Mouse (Mus musculus) cerebellum, adult (tissue): ENCODE data around the gene Ces3a.
"Not testable (repeated sequence)": the region's sequence is repeated elsewhere in the genome, so short reads cannot be mapped to it uniquely, and the experiment has no call there.

Source experiments
- ATAC-seq: cut with Nextera tagmentation; 2 replicates; pipeline ENCODE4 v1.9.2; 2017; ENCODE audit warnings: mild to moderate bottlenecking, moderate library complexity, mixed read lengths; ENCODE audit not compliant: insufficient number of reproducible peaks, low FRiP score, low TSS enrichment

Ces3a gene

DNA sequence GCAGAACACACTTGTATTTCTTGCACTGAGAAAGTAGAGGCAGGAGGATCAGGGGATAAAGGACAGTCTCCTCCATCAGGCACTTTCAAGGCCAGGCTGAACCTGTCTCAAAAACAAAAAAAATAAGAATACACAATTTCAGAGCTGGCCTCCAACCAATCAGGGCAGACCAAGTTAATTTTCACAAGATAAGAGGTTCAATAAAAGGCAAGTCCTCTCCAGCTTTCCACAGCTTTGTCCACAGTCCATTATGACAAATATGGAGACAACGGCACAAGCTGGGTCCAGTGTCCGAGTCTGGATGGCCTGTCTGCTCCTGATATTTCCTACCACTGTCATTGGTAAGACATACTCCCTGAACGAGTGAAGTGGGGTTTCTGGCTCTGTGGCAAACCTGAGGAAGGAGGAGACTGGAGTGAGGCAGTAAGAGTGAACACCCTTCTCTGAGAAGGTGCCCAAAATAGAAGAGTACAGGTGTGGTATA lies at the start of gene Ces3a:
Gene Ces3a, plus strand, starts transcription at position 231 of the 484 bp plus-strand sequence.
- ATAC-seq: no peak

DNA sequence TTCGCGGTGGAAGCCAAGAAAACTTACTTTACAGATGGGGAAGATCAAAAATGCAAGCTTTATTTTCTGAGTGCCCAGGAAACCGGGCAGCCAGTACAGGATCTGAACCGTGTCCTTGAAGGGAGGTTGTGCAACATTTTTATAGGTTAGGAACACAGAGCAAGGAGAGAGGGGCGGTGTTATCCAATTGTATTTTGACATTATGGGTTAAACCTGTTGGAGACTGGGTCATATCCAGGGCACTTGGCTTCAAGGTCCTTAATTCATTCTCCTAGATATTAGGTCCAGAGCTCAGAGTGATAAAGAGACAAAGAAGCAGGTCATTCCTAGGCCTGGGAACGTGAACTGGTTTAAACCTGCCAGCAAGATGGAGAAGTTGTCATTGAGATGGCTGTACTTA lies 49.2 kb upstream of the Ces3a start:
- no peak for ATAC-seq

- no peak for ATAC-seq
Measured at GRCm38 (mm10) chr8:105000586-105000985, 47.8 kb upstream of the Ces3a start, which contains the start of gene Ces2h. Gene Ces2h, plus strand, starts transcription at chr8:105000853.

DNA sequence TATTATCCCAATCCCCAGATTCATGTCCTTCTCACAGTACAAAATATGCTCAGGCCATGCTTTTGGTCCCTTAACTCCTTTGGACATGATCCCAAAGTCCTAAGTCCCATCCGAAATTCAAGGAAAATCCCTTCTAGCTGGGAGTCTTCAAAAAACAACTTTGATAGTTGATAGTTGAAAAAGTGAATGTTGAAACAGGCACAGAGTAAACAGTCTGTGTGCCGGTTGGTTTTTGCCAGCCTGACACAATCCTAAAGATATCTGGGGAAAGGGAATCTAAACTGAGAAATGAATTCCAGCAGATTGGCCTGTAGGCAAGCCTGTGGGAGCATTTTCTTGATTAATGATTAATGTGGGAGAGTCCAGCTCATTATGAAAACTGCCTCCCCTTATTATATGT lies 38.4 kb upstream of the Ces3a start:
- no peak for ATAC-seq

GRCm38 (mm10) chr8:105011136-105011535 lies 37.3 kb upstream of the Ces3a start:
- no peak for ATAC-seq

DNA sequence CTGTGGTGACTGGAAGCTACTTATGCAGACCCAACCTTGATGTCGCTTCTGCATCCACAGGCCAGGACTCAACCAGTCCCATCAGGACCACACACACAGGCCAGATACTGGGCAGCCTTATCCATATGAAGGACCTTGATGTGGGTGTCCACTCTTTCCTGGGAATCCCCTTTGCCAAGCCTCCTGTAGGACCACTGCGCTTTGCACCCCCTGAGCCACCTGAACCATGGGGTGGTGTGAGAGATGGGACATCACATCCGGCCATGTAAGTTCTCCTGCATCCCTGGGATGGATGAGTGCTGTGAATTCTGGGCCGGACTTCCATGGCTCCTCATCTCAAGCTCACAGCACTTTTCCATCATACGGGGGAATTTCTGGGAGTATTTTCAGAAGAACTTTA lies 34.0 kb upstream of the Ces3a start:
- no peak for ATAC-seq

- no peak for ATAC-seq
Measured at GRCm38 (mm10) chr8:105021954-105022353, 26.4 kb upstream of the Ces3a start.

DNA sequence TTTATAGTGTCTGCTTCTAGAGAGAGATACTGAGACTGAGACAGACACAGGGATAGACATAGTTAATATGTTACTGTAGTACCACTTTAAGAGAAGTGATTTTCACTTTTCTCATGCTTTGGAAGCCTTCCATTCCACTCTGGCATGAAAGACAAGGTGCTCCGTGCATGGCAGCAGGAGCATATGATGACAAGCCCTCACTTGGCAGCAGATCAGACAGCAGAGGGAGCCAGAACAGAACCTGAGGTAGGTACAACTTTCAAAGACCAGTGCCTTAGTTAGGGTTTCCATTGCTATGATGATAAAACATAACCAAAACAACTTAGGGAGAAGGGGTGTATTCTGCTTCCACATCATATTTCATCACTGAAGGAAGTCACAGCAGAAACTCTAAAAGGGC lies 25.3 kb upstream of the Ces3a start:
- ATAC-seq: no peak

- ATAC-seq: no peak
Measured at GRCm38 (mm10) chr8:105025050-105025449, 23.4 kb upstream of the Ces3a start.

- ATAC-seq: no peak
Measured at GRCm38 (mm10) chr8:105043510-105043909, 4.9 kb upstream of the Ces3a start.

DNA sequence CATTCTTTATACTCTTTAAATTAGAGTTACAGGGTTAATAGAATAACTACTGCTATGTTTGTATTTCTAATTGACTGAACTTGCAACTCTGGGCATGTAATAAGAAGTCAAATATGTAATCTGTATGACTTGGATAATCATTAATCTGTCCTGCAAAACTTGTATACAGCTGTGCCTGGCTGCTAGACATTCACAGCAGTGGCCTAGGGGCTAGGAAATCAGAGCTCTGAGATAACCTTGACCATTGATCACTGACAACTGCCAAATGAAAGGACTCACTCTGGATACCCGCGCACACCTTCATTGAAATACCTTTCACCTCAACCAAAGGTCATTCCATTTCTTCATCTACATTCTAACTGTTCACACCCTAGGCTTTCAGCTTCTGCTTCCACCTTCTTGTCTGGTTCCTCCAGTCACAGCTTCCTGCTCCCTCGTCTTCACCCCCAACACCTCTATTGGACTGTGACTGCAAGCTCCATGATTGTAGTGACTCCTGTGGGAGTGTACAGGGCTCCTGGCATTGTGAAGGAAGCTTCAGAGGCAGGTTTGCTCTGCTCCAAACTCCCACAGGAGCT lies 2.5 kb upstream of the Ces3a start:
- ATAC-seq: no peak

GRCm38 (mm10) chr8:105056211-105056610 lies 7.8 kb downstream of the Ces3a start:
- ATAC-seq: no peak

- ATAC-seq: no peak
Measured at GRCm38 (mm10) chr8:105060056-105060455, 11.7 kb downstream of the Ces3a start.

- no peak for ATAC-seq
Measured at GRCm38 (mm10) chr8:105066761-105067160, 18.4 kb downstream of the Ces3a start.

DNA sequence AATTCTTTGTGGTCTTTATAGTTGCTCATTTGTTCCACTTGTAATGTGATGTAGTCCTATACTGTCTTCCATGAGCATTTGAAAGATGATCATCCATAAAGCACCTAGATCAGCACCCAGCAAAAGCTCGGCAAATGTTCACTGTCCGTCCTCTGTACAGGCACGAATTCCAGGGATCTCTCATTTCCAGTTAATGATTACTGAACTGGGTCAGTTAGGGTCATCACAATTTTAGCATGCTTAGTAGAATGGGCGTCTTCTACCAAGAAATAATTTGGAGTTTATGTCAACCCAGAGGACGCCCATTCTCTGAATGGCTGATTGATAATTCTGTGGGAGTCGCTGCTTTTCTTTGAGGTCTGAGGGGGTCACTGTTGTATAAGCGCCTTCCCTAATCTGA lies 19.5 kb downstream of the Ces3a start:
- ATAC-seq: not testable (repeated sequence)

DNA sequence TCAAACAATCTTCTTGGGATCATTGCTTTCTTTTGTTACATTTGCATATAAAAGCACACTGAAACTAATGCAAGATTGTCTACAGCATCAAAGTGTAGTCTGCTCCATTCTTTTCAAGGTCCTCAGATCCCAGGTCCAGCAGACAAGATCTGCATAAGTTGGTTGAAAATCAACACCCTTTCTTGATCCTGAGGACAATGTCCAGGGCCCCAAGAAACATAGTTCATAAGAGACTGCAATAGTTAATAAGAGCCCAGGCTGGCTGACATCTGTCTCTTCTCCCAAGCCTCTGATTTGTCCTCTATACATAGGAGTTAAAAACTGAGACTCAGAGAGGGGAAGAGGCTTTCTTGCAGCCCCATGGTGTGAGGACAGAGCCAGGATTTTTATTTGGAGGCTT lies 20.6 kb downstream of the Ces3a start:
- no peak for ATAC-seq

DNA sequence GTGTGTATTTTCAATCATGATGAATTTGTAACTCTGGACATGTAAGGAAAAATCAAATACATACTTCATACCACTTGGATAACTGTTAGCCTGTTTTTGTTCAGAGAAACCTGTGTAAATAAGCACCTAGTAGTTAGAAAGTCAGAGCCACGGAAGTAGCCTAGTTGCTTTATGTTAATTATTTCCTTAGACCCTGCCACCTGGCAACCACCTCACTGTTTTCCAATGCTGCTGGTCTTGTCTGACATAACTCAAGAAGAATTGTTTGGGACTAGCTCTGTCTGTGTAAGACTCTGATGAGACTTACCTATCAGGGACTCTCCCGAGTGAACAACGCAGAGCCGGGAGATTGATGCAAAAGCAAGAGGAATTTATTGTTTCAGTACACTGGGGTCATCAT lies 28.2 kb downstream of the Ces3a start:
- ATAC-seq: no peak

DNA sequence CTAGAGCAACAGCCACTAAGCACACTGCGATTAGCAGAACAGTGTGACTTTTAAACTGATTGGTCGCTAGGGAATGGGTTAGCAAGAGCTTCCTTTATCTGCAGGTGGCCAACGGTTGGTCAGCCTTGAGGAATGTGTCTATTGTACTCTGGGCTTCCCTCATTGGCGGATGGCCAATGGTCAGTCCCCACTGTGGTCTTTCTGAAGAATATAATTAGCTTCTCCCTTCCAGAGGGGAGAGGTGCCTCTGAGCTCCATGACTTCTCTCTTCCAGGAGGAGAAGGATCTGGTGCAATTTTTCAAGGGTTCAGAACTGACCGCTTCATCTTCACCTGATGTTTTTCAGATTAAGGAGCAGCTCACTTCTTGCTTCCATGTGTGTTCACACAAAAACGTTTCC lies 28.7 kb downstream of the Ces3a start:
- no peak for ATAC-seq

- ATAC-seq: no peak
Measured at GRCm38 (mm10) chr8:105078591-105078990, 30.2 kb downstream of the Ces3a start.

- ATAC-seq: no peak
Measured at GRCm38 (mm10) chr8:105080814-105081336, 32.5 kb downstream of the Ces3a start.

DNA sequence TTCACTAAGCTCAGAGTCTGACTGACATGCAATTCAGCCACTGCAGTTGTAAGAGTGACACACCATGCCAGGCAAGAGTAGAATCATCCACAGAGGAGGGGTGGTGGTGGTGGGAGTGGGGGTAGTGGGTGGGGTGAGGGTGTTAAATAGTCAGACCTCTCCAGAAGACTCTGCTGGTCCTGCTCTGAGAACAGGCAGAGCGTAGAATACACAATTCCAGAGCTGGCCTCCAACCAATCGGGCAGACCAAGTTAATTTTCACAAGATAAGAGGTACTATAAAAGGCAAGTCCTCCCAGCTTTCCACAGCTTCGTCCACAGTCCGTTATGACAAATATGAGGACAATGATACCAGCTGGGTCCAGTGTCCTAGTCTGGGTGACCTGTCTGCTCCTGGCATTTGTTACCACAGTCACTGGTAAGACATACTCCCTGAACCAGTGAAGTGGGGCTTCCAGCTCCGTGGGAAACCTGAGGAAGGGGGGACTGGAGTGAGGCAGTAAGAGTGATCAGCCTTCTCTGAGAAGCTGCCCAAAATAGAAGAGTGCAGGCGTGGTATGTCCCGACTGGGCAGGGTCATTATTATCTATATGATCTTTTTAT lies 35.1 kb downstream of the Ces3a start, which contains the start of gene Ces3b:
Gene Ces3b, plus strand, starts transcription at position 305 of the 602 bp plus-strand sequence.
- no peak for ATAC-seq

- not testable (repeated sequence) for ATAC-seq
Measured at GRCm38 (mm10) chr8:105088166-105088565, 39.8 kb downstream of the Ces3a start.
